Mouse (Mus musculus) thymus, adult 2 months (tissue): ENCODE measurements at regions not wholly inside any gene's neighbourhood (a gene's known extent, or its start where the extent isn't known, plus 50 kb on each side); places are given as distances from the start of the nearest gene placed in this dataset.

Experiments
- CTCF ChIP-seq: fragments of 200-500 bp; IDR thresholded peaks from 2 replicates; pipeline ENCODE4 v1.5.1; 2012; ENCODE audit warnings: mild to moderate bottlenecking, control low read depth, low read length, moderate library complexity, borderline replicate concordance; ENCODE audit not compliant: control insufficient read depth, poor library complexity, insufficient read depth; ENCODE audit errors: extremely low read depth
- POLR2A ChIP-seq: fragments of 200-500 bp; IDR thresholded peaks from 2 replicates; pipeline ENCODE4 v1.6.1; 2012; ENCODE audit warnings: mild to moderate bottlenecking, low read length, control low read depth, moderate library complexity; ENCODE audit not compliant: control insufficient read depth, poor library complexity, insufficient read depth; ENCODE audit errors: extremely low read depth

DNA sequence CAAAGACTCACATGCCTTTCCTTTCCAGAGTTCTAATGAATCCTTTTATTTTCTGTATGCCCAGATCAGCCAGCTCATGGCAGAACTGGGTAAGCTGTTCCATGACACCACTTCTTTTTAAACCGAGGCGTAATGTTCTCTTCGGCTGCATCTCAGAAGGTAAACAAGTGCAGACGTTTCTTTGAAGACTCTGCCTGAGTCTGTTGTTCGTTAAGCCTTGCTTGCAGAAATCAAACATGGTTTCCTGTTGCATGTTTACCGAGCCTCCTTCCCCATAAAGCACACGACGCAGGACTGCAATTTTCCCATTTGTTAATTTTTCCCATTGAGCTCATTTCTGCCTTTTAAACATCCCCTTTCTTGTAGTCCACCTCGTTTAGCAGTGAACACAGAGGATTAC, 106.6 kb upstream of the Arglu1 start:
- TF ChIP-seq POLR2A (no peak), CTCF (no peak)
